Mouse (Mus musculus) C2C12 (cell line): ENCODE data around the gene Tubg2.

Experiments used
- CTCF ChIP-seq: IDR thresholded peaks from one replicate; pipeline ENCODE4 v1.5.1; 2011; ENCODE audit not compliant: control insufficient read depth, insufficient read depth, insufficient read length
- MAX ChIP-seq: IDR thresholded peaks from one replicate; pipeline ENCODE4 v1.6.1; 2011; ENCODE audit warnings: mild to moderate bottlenecking, control low read depth
- MYOD1 ChIP-seq: IDR thresholded peaks from one replicate; pipeline ENCODE4 v1.6.1; 2011; ENCODE audit warnings: low read depth; ENCODE audit not compliant: control insufficient read depth, insufficient read length
- MYOG ChIP-seq: IDR thresholded peaks from one replicate; pipeline ENCODE4 v1.6.1; 2011; ENCODE audit not compliant: control insufficient read depth, insufficient read length; ENCODE audit errors: extremely low read depth
- USF1 ChIP-seq: IDR thresholded peaks from one replicate; pipeline ENCODE4 v1.6.1; 2011; ENCODE audit warnings: low read depth, mild to moderate bottlenecking, control low read depth, moderate library complexity

DNA sequence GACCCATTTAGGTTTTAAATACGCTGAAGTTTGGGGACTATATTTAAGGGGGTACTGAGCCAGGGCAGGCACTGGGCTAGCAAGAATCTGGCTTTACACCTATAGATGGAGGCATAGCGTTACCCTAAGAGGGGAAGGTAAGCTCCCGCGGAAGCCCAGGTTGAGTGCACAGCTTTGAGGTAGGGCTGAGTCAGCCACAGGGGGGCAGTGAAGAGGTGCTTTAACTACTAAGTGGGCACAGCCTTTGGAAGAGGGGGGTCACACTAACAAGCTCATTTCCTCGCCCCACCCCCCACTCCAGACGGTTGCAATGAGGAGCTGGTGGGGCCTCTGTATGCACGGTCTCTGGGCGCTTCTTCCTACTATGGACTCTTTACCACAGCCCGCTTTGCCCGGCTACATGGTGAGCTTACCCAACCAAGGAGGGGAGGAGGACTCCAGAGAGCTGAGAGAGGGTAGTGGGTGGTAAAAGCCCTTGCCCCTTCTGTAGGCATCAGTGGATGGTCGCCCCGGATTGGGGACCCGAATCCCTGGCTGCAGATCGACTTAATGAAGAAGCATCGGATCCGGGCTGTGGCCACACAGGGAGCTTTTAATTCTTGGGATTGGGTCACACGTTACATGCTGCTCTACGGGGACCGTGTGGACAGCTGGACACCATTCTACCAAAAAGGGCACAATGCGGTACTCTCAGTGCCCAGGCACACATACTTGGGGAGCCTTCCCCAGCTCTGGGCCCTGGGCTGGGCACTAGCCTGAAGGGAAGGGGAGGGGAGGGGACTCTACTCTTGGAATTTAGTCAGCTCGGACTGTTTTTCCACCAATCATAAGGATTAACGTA is 21.4 kb downstream of the Tubg2 start:
- TF ChIP-seq CTCF (peak; percentile 6), USF1 (no peak), MYOD1 (no peak), MYOG (no peak), MAX (no peak)
